Mouse (Mus musculus) brain, embryonic 14.5 days (tissue): ENCODE results near the gene Cgnl1. TPM values are rescaled to one million over a fixed set of nuclear protein-coding genes. Genes with fewer than 3 reads are reported as not detected.

Experiments used
- DNase-seq: peaks from one replicate; pipeline ENCODE4 v3.0.0-alpha.2; 2011; ENCODE audit warnings: low read depth
- CTCF ChIP-seq: fragments of 200-500 bp; IDR thresholded peaks from 2 replicates; pipeline ENCODE4 v1.5.1; 2012; ENCODE audit warnings: inconsistent platforms, mild to moderate bottlenecking, moderate library complexity, borderline replicate concordance; ENCODE audit not compliant: insufficient read depth, insufficient read length; ENCODE audit errors: extremely low read depth
- POLR2A ChIP-seq: fragments of 200-500 bp; IDR thresholded peaks from 2 replicates; pipeline ENCODE4 v1.6.1; 2012; ENCODE audit warnings: mild to moderate bottlenecking, inconsistent platforms, borderline replicate concordance; ENCODE audit not compliant: poor library complexity, insufficient read depth, insufficient read length, severe bottlenecking; ENCODE audit errors: extremely low read depth
- polyA plus RNA-seq: library from polyadenylated mRNA; depleted of rRNA; stranded (reverse); fragments of >200 nt; gene quantifications from 2 replicates; pipeline ENCODE4 v1.2.3, GENCODE M21; 2012

Gene Cgnl1
- polyA plus RNA-seq, 1 experiment, result 8.2 TPM

DNA sequence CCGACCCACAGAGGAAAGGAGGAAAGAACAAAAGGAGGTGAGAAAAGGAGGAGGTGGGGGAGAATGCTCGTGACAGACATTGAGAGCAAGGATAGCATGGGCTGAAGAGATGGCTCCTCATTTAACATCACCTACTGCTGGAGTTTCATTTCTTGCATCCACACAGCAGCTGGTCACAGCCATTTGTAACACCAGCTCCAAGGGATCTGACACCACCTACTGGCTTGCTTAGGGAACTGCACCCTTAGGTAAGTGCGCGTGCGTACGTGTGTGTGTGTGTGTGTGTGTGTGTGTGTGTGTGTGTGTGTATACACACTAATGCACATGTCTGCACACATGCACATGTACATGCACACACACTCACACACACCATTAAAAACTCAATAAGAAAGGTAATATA, 158.4 kb downstream of the Cgnl1 start:
- TF ChIP-seq CTCF (peak; percentile 50; the same call in 1 of the 2 replicates), POLR2A (no peak)
- peak; percentile 22 for DNase-seq

DNA sequence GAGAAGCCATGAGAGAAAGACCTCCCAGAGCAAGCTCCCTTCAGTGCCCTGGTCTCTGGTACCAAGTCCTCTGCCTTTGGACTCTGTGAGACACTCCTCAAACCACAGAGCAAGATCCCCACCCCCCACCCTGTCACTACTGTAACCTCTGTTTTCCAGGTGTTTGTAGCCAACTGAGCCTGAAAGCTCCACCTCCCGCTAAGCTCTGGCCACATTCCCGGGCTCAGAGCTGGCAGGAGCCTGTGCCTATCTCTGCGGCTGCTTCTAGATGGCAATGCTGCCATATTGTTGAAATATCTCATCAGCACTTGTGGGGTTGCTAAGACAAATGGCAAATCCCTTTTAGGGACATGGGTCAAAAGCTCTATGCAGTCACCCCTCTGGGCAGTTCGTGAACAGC, 159.5 kb downstream of the Cgnl1 start:
- no peak for TF ChIP-seq CTCF
- TF ChIP-seq POLR2A, result no peak
- no peak for DNase-seq

DNA sequence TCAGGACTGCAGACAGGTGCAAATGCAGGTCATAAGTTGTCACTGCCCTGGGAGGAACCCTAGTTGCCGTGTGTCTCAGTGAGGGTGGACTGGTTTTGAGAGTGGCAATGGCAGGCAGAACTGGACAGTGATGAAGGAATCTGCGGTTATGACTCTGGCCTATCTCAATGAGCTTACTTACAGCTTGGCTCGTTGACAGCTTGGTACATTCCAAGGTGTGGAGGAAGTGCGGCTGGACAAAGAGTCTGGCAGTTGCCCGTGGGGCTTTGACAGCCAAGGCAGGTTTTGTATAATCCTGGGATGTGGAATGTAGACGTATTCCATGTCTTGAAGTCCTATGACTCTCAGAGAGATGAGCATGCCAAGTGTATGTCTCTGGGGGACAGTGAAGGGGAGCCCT, 162.4 kb downstream of the Cgnl1 start:
- no peak for TF ChIP-seq CTCF
- no peak for TF ChIP-seq POLR2A
- no peak for DNase-seq

DNA sequence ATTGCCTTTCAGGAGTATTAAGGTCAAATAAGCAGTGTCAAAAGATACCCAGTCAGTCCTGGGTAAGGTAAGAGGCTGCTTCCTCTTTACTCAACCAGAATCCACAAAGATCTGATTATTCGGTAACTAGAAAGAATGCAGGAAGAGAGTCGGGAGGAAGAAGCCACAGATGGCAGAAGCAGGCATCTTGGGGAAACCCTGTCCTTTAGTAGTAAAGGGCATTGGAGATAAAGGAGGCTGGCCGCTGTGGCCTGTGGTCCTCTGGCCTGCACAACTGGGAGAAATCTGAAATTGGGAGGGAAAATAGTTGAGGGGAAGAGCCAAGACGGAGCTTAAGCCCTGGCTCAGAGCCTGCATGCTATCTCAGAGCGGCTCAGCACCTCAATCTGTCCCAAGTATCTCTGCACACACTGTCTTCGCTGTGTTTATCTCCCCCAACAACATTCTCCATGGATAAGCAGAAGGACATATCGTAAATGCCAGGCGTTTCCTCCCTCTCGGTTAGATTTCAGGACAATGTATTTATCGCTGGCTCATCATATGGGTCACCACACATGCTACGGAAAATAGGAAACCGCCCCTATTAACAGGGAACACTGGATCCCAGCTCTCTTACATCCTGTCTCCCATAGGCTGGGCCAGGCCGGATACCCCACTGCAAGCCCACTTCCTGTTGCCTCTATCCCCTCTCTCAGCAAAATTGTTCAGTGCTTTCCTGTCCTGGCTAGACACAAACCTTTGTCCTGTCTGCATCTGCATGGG, 164.9 kb downstream of the Cgnl1 start:
- DNase-seq, result no peak
- TF ChIP-seq POLR2A (no peak), CTCF (no peak)

DNA sequence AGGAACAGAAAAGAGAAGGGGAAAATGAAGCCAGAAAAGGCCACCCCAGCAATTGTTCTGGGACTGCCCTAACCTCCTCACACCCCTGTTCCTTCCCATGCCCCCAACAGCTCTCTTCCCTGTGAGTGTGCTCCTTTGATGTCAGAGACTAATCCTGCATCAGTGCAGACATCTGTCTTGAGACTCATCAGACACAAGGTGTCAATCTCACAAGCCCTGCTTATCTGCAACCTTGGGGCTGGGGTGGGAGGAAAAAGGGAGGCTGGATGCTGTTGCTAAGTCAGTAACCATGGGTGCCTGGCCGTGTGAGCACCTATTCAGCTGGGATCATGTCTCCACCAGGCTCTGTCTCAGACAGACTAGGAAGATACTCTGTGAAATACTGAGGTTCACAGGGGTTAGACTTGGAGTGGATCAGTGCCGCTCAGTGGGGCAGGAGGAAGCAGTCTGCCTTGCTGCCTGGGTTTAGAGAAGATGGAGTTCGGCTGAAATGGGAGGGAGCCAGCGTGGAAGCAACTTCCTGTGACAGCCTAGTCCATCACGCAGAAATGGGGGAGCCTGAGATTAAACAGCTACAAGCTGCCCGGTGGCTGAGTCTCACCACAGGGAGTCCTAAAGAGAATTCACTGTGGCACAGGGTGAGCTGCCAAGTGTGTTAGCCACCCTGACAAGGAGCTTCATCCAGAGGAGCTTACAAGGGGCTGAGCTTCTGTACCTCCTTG, 166.3 kb downstream of the Cgnl1 start:
- TF ChIP-seq CTCF (no peak), POLR2A (no peak)
- DNase-seq, result no peak

DNA sequence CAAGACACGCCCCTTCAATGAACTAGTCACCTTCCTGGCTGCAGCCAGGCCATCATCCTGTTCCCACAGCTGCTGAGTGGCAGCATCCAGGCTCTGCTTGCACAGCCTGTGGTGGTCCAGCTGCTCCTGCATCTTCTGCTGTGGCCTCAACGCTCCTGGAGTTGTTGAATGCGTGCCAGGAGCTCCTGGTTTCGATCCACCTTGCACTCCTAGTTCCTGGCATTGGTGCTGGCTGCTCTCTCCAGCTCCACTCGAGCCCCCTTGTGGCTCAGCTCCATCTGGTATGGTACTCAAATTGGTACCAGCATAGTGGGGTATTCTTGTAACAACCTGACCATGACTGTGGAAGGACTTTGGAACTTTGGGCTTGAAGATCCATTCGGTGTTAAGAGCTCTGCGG, 171.5 kb downstream of the Cgnl1 start:
- TF ChIP-seq CTCF (no peak), POLR2A (no peak)
- no peak for DNase-seq

DNA sequence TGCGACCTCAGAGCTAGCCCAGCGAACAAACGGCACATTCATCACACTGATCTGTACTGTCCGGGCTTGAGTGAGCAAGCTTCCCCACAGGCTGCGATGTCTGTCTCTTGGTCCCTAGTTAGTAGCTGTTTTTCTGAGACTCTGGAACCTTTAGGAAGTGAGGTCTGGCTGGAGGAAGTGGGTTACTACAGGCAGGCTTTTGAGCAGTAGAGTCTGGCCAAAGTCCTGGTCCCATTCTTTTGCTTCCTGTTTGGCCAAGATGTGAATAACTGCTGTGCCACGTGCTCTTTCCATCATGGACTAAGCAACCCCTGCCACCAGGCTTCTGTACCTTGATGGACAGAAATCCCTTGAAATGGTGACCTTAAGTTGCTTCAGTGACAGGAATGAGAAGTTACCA, 174.5 kb downstream of the Cgnl1 start:
- no peak for DNase-seq
- TF ChIP-seq CTCF (no peak), POLR2A (no peak)

DNA sequence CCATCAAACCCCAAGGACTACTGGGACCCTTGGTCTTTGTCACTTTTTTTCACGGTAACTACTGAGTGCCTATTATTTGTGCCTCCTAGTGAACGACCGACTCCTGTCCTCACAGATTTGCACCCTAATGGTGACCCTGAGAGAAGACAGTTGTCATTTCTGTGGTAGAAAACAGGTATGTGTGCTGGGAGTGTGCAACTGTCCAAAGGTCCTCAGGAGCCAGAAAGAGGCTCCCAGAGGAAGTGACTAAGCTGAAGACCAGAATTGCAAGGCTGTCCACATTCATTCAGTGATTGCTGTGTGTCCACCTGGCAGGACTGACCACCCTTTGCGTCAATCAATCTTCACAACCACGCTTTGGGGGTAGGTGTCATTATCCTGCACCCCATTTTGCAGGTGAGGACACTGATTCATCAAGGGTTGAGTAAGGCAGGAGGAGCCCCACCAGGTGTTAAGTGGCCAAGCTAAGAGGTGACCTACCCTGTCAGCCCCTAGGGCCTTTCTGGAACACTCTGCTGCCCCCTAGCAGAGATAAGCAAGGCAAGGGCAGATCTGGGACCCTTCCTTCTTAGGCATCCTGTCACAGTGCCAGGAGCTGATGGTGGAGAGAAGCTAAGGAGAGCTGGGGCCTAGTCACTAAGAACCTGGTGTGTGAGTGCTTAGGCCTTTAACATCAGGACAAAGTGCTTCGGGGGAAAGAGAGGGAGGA, 178.7 kb downstream of the Cgnl1 start:
- DNase-seq, result no peak
- TF ChIP-seq CTCF, result no peak

DNA sequence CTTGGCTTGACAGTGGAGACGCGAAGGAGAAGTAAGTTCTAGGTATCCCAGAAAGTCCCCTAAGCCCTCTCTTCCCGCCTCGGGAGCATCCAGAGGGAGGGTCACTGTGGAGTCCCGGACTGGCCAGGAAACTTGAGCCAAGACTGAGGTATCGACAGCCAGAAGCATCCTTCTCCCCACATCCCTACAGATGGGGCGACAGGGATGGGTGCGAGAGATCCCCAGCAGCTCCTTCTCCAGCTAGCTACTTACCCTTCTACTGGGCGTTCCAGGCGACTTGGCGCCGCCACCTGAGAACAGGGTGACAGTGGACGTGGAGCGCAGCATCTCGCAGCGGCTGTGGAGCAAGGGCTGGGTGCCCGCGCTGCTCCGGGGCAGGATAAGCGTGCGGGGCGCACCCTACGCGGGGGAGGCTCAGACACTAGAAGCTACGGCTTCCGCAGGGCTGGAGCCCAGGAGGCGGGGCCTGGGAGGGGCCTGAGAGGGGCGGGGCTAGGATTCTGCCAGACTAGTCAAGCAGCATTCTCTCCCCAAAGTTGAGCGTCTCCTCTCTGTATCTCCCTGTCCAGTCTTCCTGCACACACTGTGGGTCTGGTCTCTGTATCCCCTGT, 179.4 kb downstream of the Cgnl1 start, which contains the start of gene Myzap:
TSS of gene Myzap (minus strand) at position 423 of the 611 bp plus-strand sequence.
- no peak for TF ChIP-seq CTCF
- TF ChIP-seq POLR2A, result no peak
- DNase-seq, result peak; percentile 83

DNA sequence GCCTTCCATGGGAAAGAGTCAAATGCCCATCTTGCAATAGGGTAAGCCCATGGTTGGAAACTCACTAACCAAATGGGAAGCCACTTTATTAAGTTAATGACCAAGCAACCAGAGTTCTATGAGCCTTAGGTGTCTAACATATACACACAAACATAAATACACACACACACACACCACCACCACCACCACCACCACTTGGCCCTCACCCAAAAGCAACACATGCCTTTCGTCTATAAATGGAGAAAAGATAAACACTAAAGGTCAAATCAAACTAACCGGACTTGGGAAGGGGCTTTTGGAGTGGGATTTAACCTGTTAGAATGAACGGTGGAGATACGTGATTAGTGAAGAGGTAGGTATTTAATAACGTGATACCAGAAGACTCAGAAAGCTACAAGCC, 180.3 kb downstream of the Cgnl1 start:
- no peak for DNase-seq
- TF ChIP-seq CTCF (no peak), POLR2A (no peak)

DNA sequence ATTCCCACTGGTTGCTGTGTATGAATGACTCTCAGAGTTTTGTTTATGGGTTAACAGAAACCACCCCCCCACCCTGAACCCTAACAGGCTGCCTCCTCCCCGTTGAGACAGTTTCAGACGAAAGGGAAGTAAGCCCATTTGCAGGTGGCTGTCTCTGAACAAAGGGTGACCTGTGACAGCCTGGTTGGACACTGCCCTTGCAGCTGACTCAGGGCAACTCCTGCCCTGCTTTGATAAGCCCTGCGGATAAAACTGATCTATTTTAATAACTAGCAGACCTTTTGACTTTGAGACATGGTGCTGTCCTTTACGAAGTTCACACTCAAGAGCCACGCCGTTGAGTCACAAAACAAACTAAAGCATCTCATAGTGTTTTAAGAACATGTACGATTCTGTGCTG, 181.6 kb downstream of the Cgnl1 start:
- DNase-seq, result no peak
- no peak for TF ChIP-seq POLR2A

DNA sequence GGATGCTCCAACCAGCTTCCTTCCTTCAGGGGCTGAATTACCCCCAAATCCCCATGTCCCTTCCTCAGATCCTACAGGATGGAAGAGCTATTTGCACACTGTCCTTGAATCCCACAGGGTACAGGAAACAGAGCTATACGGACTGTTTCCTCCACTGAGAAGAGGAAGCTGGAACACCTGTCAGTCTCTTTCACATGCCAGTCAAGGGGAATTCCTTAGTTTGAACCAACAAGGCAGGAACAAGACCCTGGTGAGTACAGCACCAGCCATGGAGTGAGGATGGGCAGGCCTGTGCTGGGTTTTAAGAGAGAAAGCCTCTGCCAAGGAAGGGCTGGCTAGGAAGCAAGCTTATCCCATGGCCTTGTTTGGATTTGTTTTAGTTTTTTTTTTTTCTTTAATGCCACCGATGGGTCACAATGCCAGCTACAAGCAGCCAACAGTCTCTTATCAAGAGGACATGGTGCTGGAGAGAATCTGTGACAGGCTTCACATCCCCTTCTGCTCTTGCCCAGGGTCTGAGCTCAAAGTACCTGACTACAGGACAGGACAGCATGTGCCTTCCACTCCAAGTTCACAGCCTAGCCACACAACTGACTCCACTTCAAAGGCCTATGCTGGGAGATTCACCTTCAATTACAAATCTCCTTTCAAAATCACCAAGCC, 182.3 kb downstream of the Cgnl1 start:
- TF ChIP-seq CTCF (no peak), POLR2A (no peak)
- no peak for DNase-seq
